Comparison of ENCODE assay signal across 11 mouse cellular contexts in the genomic region with DNA sequence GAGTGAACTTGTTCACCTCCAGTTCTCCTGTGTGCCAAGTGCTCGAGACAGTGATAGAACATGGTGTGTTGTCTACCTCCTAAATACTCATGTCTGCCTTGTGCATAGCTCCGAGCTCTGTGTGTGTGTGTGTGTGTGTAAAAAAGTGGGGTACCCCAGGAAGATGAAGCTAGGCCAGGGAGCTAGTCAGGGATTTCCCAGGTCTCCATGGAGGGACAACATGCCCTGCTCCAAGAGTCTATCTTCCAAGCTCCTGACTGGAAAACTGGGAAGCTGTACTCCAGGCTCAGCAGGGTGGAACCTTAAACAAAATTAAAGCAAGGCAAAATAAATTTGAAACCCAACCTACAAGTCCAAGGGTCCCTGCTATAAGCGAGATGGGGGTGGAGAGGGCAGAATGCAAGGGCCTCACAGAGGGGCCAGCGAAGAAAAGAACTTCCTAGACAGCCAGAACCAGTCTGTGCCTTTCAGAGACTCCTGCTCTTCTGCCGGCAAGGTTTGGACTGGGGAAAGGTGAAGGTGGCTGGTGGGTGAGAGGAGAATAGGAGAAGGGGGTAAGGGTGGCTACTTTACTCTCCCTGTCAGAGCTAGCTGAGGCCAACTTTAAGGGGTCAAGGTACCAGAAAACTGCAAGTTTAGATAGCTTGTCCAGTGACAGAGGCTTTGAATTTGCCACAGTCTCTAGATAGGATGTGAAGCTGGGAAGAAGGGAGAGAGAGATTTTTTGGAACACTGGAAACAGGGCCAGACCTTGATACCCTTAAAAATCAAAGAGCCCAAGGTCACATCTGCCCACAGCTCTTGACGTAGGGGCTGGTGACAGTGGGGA.
DNase-seq lines count a peak whose midpoint lies in the region; ATAC-seq and TF ChIP-seq lines count a peak whose summit lies in the region.
"Had no signal": no experiment of that assay in that cellular context is flagged by ENCODE, and none has a peak within 500 bp of the region (broad histone marks: within the 10 kb centered on the region; RNA-seq: fewer than 3 reads in every experiment).

No protein-coding gene starts in this region.

- no peak overlapping the region for H3K4me3 ChIP-seq in heart, adult 2 months
- no peak overlapping the region for H3K4me3 ChIP-seq in stomach, embryonic 15.5 days (replicated peaks)
- no peak overlapping the region for H3K4me3 ChIP-seq in stomach, postnatal 0 days (ENCODE audit: low read depth, low read length)
- peak overlapping the region; percentile 39; the same call in 1 of the 2 replicates for H3K4me3 ChIP-seq in hindbrain, embryonic 16.5 days (ENCODE audit: low read length)

- H3K27me3 ChIP-seq in heart, adult 2 months (ENCODE audit: control insufficient read depth, insufficient read depth, low read length) = no peaks in the 10 kb centered on the region
- H3K27me3 ChIP-seq in stomach, embryonic 15.5 days (replicated peaks) = 0 out of 2 replicates have a peak, but pooled peaks cover 4% of the 10 kb centered on the region
- H3K27me3 ChIP-seq in stomach, postnatal 0 days (ENCODE audit: control insufficient read depth, insufficient read depth, low read length) = peaks cover 3% of the 10 kb centered on the region; the same call in 1 of the 2 replicates
- H3K27me3 ChIP-seq in hindbrain, embryonic 16.5 days (replicated peaks; ENCODE audit: control insufficient read depth, insufficient read depth, low read length) = peaks cover 3% of the 10 kb centered on the region; the same call in 1 of the 2 replicates
- H3K27me3 ChIP-seq: CH12.LX had no signal

- ATAC-seq in stomach, embryonic 15.5 days (ENCODE audit: insufficient read depth, low FRiP score, low read depth) = no peak
- no peak for ATAC-seq in stomach, postnatal 0 days (ENCODE audit: low FRiP score, low TSS enrichment)
- ATAC-seq in hindbrain, embryonic 16.5 days = no peak
- ATAC-seq in erythroblast, adult 5-6 weeks (replicated peaks; ENCODE audit: low FRiP score, poor library complexity, severe bottlenecking) = no peak
- ATAC-seq: liver, postnatal 0 days had no signal

- no peaks in the 10 kb centered on the region for H3K9me3 ChIP-seq in stomach, embryonic 15.5 days
- H3K9me3 ChIP-seq in stomach, postnatal 0 days (ENCODE audit: control insufficient read depth, low read length) = no peaks in the 10 kb centered on the region
- H3K9me3 ChIP-seq in hindbrain, embryonic 16.5 days (ENCODE audit: control insufficient read depth, low read length) = no peaks in the 10 kb centered on the region

- TF ChIP-seq CTCF in heart, adult 2 months (IDR thresholded peaks at IDR 0.05) = no peak
- no peak for TF ChIP-seq CTCF in stomach, postnatal 0 days (IDR thresholded peaks at IDR 0.05; ENCODE audit: low read depth)

- DNase-seq in heart, adult 2 months = no peak
- DNase-seq in heart, postnatal 4 days = no peak
- DNase-seq in stomach, postnatal 0 days (ENCODE audit: low spot score) = no peak
- no peak for DNase-seq in spleen, postnatal 14 days (ENCODE audit: low spot score in 2 of 2)
- no peak for DNase-seq in left cerebral cortex, adult 8-10 months (ENCODE audit: low spot score in 2 of 2)
- DNase-seq: liver, postnatal 0 days; thymus, postnatal 36 days had no signal

- no peak for TF ChIP-seq POLR2A in heart, adult 2 months (IDR thresholded peaks at IDR 0.05; ENCODE audit: insufficient read depth, low read depth, low read length)

- no peak for TF ChIP-seq EP300 in heart, adult 2 months (IDR thresholded peaks at IDR 0.05; ENCODE audit: insufficient read depth, low read depth, low read length)
- no peak for TF ChIP-seq EP300 in stomach, postnatal 0 days (optimal IDR thresholded peaks at IDR 0.05)

- intact Hi-C loops in heart, adult 2 months (cut with DNase I) = loop anchor here (1.0 to 10.0 kb wide), 7 partner anchors 25 to 1361 kb away; no protein-coding TSS in a partner anchor

- H3K4me1 ChIP-seq in heart, adult 2 months (ENCODE audit: control insufficient read depth, insufficient read depth, low read length) = peaks cover 18% of the 10 kb centered on the region
- H3K4me1 ChIP-seq in stomach, embryonic 15.5 days = peaks cover 36% of the 10 kb centered on the region
- peaks cover 2% of the 10 kb centered on the region; the same call in 1 of the 2 replicates for H3K4me1 ChIP-seq in stomach, postnatal 0 days (replicated peaks; ENCODE audit: control insufficient read depth, insufficient read depth)
- peaks cover 26% of the 10 kb centered on the region for H3K4me1 ChIP-seq in hindbrain, embryonic 16.5 days (ENCODE audit: control insufficient read depth, insufficient read depth, low read depth, low read length)

- H3K9ac ChIP-seq in heart, adult 2 months (ENCODE audit: low read depth, low read length) = no peak overlapping the region
- no peak overlapping the region for H3K9ac ChIP-seq in stomach, embryonic 15.5 days
- H3K9ac ChIP-seq in stomach, postnatal 0 days (ENCODE audit: low read length) = no peak overlapping the region
- H3K9ac ChIP-seq in hindbrain, embryonic 16.5 days (ENCODE audit: low read depth, low read length) = peak overlapping the region; percentile 61
- H3K9ac ChIP-seq: liver, postnatal 0 days had no signal

- H3K36me3 ChIP-seq in heart, adult 2 months (ENCODE audit: control insufficient read depth, insufficient read depth, low read length) = 0 out of 2 replicates have a peak, but pooled peaks cover 2% of the 10 kb centered on the region
- no peaks in the 10 kb centered on the region for H3K36me3 ChIP-seq in stomach, embryonic 15.5 days
- no peaks in the 10 kb centered on the region for H3K36me3 ChIP-seq in stomach, postnatal 0 days (ENCODE audit: control insufficient read depth, insufficient read depth, low read length)
- H3K36me3 ChIP-seq in hindbrain, embryonic 16.5 days (ENCODE audit: control insufficient read depth, insufficient read depth, low read length) = no peaks in the 10 kb centered on the region

- H3K4me2 ChIP-seq in stomach, embryonic 15.5 days = peak overlapping the region; percentile 62
- no peak overlapping the region for H3K4me2 ChIP-seq in stomach, postnatal 0 days (replicated peaks; ENCODE audit: low read depth)
- peak overlapping the region; percentile 57 for H3K4me2 ChIP-seq in hindbrain, embryonic 16.5 days (ENCODE audit: low read length)

- no peaks in the 10 kb centered on the region for H3K79me2 ChIP-seq in heart, adult 2 months (replicated peaks; ENCODE audit: control insufficient read depth, insufficient read depth, low read length)

- WGBS in heart, adult 2 months = 79% methylated on average over 6 of the region's 6 CpGs
- 69% methylated on average over 6 of the region's 6 CpGs for WGBS in stomach, embryonic 15.5 days
- 86% methylated on average over 6 of the region's 6 CpGs for WGBS in stomach, postnatal 0 days
- 48% methylated on average over 6 of the region's 6 CpGs for WGBS in hindbrain, embryonic 16.5 days

- peak overlapping the region; percentile 76 for H3K27ac ChIP-seq in heart, adult 2 months
- no peak overlapping the region for H3K27ac ChIP-seq in stomach, embryonic 15.5 days
- H3K27ac ChIP-seq in stomach, postnatal 0 days (replicated peaks) = no peak overlapping the region
- H3K27ac ChIP-seq in hindbrain, embryonic 16.5 days (ENCODE audit: low read depth, low read length) = peak overlapping the region; percentile 64; the same call in 1 of the 2 replicates

Comparison
In these comparisons a context has a peak if more than half of its experiments do, and no peak if none do; other contexts are left out.
1. H3K27ac ChIP-seq: peak in heart, adult 2 months (single experiment) and hindbrain, embryonic 16.5 days (single experiment); none in stomach, embryonic 15.5 days (single experiment) and stomach, postnatal 0 days (single experiment).